In genomic region chr6:76620754-76621204, GRCm38 (mm10) we compare ENCODE assay signal across 10 mouse cellular contexts.
DNase-seq lines count a peak whose midpoint lies in the region.
"Had no signal": no experiment of that assay in that cellular context is flagged by ENCODE, and none has a peak within 500 bp of the region (broad histone marks: within the 10 kb centered on the region; RNA-seq: fewer than 3 reads in every experiment).

No protein-coding gene starts in this region.

- H3K36me3 ChIP-seq in heart, embryonic 10.5 days, result no peaks in the 10 kb centered on the region
- H3K36me3 ChIP-seq: liver, embryonic 13.5 days had no signal

- H3K4me1 ChIP-seq in heart, embryonic 10.5 days, result no peaks in the 10 kb centered on the region
- H3K4me1 ChIP-seq: liver, embryonic 13.5 days had no signal

- no peaks in the 10 kb centered on the region for H3K27me3 ChIP-seq in heart, embryonic 10.5 days (ENCODE audit: insufficient read depth, poor library complexity, severe bottlenecking)
- H3K27me3 ChIP-seq: liver, embryonic 13.5 days had no signal

- no peak overlapping the region for H3K27ac ChIP-seq in heart, embryonic 10.5 days
- H3K27ac ChIP-seq: liver, embryonic 13.5 days had no signal

- no peaks in the 10 kb centered on the region for H3K9me3 ChIP-seq in heart, embryonic 10.5 days

- peak; percentile 51 to 52 for DNase-seq in heart, postnatal 10 days
- no peak for DNase-seq in heart, embryonic 10.5 days (ENCODE audit: low spot score)
- peak; percentile 34 to 46 for DNase-seq in right cerebral cortex, postnatal 10 days (ENCODE audit: low spot score in 2 of 2)
- no peak for DNase-seq in right cerebral cortex, adult 2 months (ENCODE audit: low spot score in 2 of 2)
- DNase-seq in lung, postnatal 4 days, result peak; percentile 3 to 22
- no peak for DNase-seq in adipocyte (ENCODE audit: low spot score)
- no peak for DNase-seq in thymus, postnatal 25 days
- DNase-seq in heart, adult 18-20 months, result no peak
- DNase-seq: cerebellum, adult 9-10 months; liver, embryonic 13.5 days had no signal

- intact Hi-C loops in heart, postnatal 10 days (cut with DNase I), result no loop called here

- H3K4me3 ChIP-seq in heart, embryonic 10.5 days, result no peak overlapping the region
- H3K4me3 ChIP-seq: liver, embryonic 13.5 days had no signal

- 77% methylated on average over 6 of the region's 6 CpGs for WGBS in heart, embryonic 10.5 days

Comparison
In these comparisons a context has a peak if more than half of its experiments do, and no peak if none do; other contexts are left out.
1. DNase-seq: peak in heart, postnatal 10 days (2 of 2), right cerebral cortex, postnatal 10 days (2 of 2) and lung, postnatal 4 days (2 of 2); none in heart, embryonic 10.5 days (single experiment), right cerebral cortex, adult 2 months (0 of 2), adipocyte (single experiment), thymus, postnatal 25 days (single experiment) and heart, adult 18-20 months (0 of 2).